Mouse (Mus musculus): Measurements from ENCODE around the gene Taldo1. TPM values are rescaled to one million over a fixed set of nuclear protein-coding genes. Genes with fewer than 3 reads are reported as not detected.

Gene Taldo1
- polyA plus RNA-seq, 1 experiment from 2014 or later = 352 TPM

Other genes starting within 250 kb of the Taldo1 start
- 61.0 and 61.9 TPM in 2 replicates for gene Rnh1, start 219.3 kb upstream of the Taldo1 start, polyA plus RNA-seq (2016; fragmentation: Nextera tagmentation; extraction: Ambion mirVana)
- 95.1 and 103 TPM in 2 replicates for gene Hras, start 198.2 kb upstream of the Taldo1 start, polyA plus RNA-seq (2016; fragmentation: Nextera tagmentation; extraction: Ambion mirVana)
- gene Lrrc56, start 198.0 kb upstream of the Taldo1 start, polyA plus RNA-seq (2016; fragmentation: Nextera tagmentation; extraction: Ambion mirVana) = 10.8 and 12.2 TPM in 2 replicates
- 3.3 and 3.9 TPM in 2 replicates for gene Lmntd2, start 178.1 kb upstream of the Taldo1 start, polyA plus RNA-seq (2016; fragmentation: Nextera tagmentation; extraction: Ambion mirVana)
- 34.7 and 35.6 TPM in 2 replicates for gene Rassf7, start 176.3 kb upstream of the Taldo1 start, polyA plus RNA-seq (2016; fragmentation: Nextera tagmentation; extraction: Ambion mirVana)
- 95.5 and 99.3 TPM in 2 replicates for gene Phrf1, start 163.4 kb upstream of the Taldo1 start, polyA plus RNA-seq (2016; fragmentation: Nextera tagmentation; extraction: Ambion mirVana)
- gene Irf7, start 125.7 kb upstream of the Taldo1 start, polyA plus RNA-seq (2016; fragmentation: Nextera tagmentation; extraction: Ambion mirVana) = 1.1 and 1.5 TPM in 2 replicates
- gene Cdhr5, start 115.4 kb upstream of the Taldo1 start, polyA plus RNA-seq (2016; fragmentation: Nextera tagmentation; extraction: Ambion mirVana) = not detected in 2 replicates
- 2.4 and 2.7 TPM in 2 replicates for gene Sct, start 113.1 kb upstream of the Taldo1 start, polyA plus RNA-seq (2016; fragmentation: Nextera tagmentation; extraction: Ambion mirVana)
- gene Drd4, start 100.2 kb upstream of the Taldo1 start, polyA plus RNA-seq (2016; fragmentation: Nextera tagmentation; extraction: Ambion mirVana) = 0.81 and 0.86 TPM in 2 replicates
- 96.5 and 96.6 TPM in 2 replicates for gene Deaf1, start 64.5 kb upstream of the Taldo1 start, polyA plus RNA-seq (2016; fragmentation: Nextera tagmentation; extraction: Ambion mirVana)
- gene Tmem80, start 64.5 kb upstream of the Taldo1 start, polyA plus RNA-seq (2016; fragmentation: Nextera tagmentation; extraction: Ambion mirVana) = 60.5 and 66.9 TPM in 2 replicates
- 2.6 and 2.7 TPM in 2 replicates for gene Eps8l2, start 53.3 kb upstream of the Taldo1 start, polyA plus RNA-seq (2016; fragmentation: Nextera tagmentation; extraction: Ambion mirVana)
- 52.2 and 54.1 TPM in 2 replicates for gene Gatd1, start 21.9 kb downstream of the Taldo1 start, polyA plus RNA-seq (2016; fragmentation: Nextera tagmentation; extraction: Ambion mirVana)
- 27.9 and 30.9 TPM in 2 replicates for gene Cend1, start 37.3 kb downstream of the Taldo1 start, polyA plus RNA-seq (2016; fragmentation: Nextera tagmentation; extraction: Ambion mirVana)
- gene Slc25a22, start 45.7 kb downstream of the Taldo1 start, polyA plus RNA-seq (2016; fragmentation: Nextera tagmentation; extraction: Ambion mirVana) = 54.8 and 62.1 TPM in 2 replicates
- gene Pidd1, start 51.8 kb downstream of the Taldo1 start, polyA plus RNA-seq (2016; fragmentation: Nextera tagmentation; extraction: Ambion mirVana) = 10.8 and 11.6 TPM in 2 replicates
- 801 and 888 TPM in 2 replicates for gene Rplp2, start 55.2 kb downstream of the Taldo1 start, polyA plus RNA-seq (2016; fragmentation: Nextera tagmentation; extraction: Ambion mirVana)
- gene Pnpla2, start 63.0 kb downstream of the Taldo1 start, polyA plus RNA-seq (2016; fragmentation: Nextera tagmentation; extraction: Ambion mirVana) = 16.2 and 19.1 TPM in 2 replicates
- gene Cracr2b, start 68.9 kb downstream of the Taldo1 start, polyA plus RNA-seq (2016; fragmentation: Nextera tagmentation; extraction: Ambion mirVana) = 7.7 and 8.9 TPM in 2 replicates
- gene Cd151, start 75.2 kb downstream of the Taldo1 start, polyA plus RNA-seq (2016; fragmentation: Nextera tagmentation; extraction: Ambion mirVana) = 14.4 and 17.3 TPM in 2 replicates
- 62.0 and 69.0 TPM in 2 replicates for gene Polr2l, start 82.9 kb downstream of the Taldo1 start, polyA plus RNA-seq (2016; fragmentation: Nextera tagmentation; extraction: Ambion mirVana)
- 30.1 and 31.1 TPM in 2 replicates for gene Tspan4, start 83.0 kb downstream of the Taldo1 start, polyA plus RNA-seq (2016; fragmentation: Nextera tagmentation; extraction: Ambion mirVana)
- gene Chid1, start 147.7 kb downstream of the Taldo1 start, polyA plus RNA-seq (2016; fragmentation: Nextera tagmentation; extraction: Ambion mirVana) = 31.8 and 32.1 TPM in 2 replicates
- gene Ap2a2, start 170.0 kb downstream of the Taldo1 start, polyA plus RNA-seq (2016; fragmentation: Nextera tagmentation; extraction: Ambion mirVana) = 114 and 117 TPM in 2 replicates

All from hindbrain, embryonic 12.5 days (tissue).